Mouse (Mus musculus) intestine, embryonic 15.5 days (tissue): Measurements from ENCODE around the gene Utrn. TPM values are rescaled to one million over a fixed set of nuclear protein-coding genes. Genes with fewer than 3 reads are reported as not detected.

Source experiments
- ATAC-seq: fragments of 200-750 bp; cut with Nextera tagmentation; 2 replicates; pipeline ENCODE4 v1.8.0; 2017; ENCODE audit warnings: moderate TSS enrichment, moderate library complexity
- H3K27ac ChIP-seq: fragments of 300-500 bp; sonication (generic); 2 replicates; pipeline ENCODE4 v1.5.1; 2015; ENCODE audit warnings: mild to moderate bottlenecking, inconsistent platforms
- H3K27me3 ChIP-seq: fragments of 300-500 bp; sonication (generic); replicated peaks from 2 replicates; pipeline ENCODE4 v1.6.1; 2015; ENCODE audit warnings: inconsistent platforms
- H3K36me3 ChIP-seq: fragments of 300-500 bp; sonication (generic); 2 replicates; pipeline ENCODE4 v1.6.1; 2015; ENCODE audit warnings: inconsistent platforms
- H3K4me1 ChIP-seq: fragments of 300-500 bp; sonication (generic); replicated peaks from 2 replicates; pipeline ENCODE4 v1.6.1; 2015; ENCODE audit warnings: inconsistent platforms
- H3K4me2 ChIP-seq: fragments of 300-500 bp; sonication (generic); replicated peaks from 2 replicates; pipeline ENCODE4 v1.6.1; 2015; ENCODE audit warnings: mild to moderate bottlenecking, inconsistent platforms
- H3K4me3 ChIP-seq: fragments of 300-500 bp; sonication (generic); replicated peaks from 2 replicates; pipeline ENCODE4 v1.5.1; 2015; ENCODE audit warnings: inconsistent platforms
- H3K9ac ChIP-seq: fragments of 300-500 bp; sonication (generic); 2 replicates; pipeline ENCODE4 v1.6.1; 2015; ENCODE audit warnings: inconsistent platforms
- H3K9me3 ChIP-seq: fragments of 300-500 bp; sonication (generic); 2 replicates; pipeline ENCODE4 v1.6.1; 2016; ENCODE audit warnings: inconsistent platforms
- WGBS: fragments of 180-500 bp; shearing (Covaris S2); methylation state at CpG from one replicate; pipeline ENCODE4 v1.1.7; 2015; 5-methylcytosine and 5-hydroxymethylcytosine counted together
- polyA plus RNA-seq: library from polyadenylated mRNA; unstranded; fragments of >200 nt; fragmentation: Nextera tagmentation; extraction: Ambion mirVana; gene quantifications from 2 replicates; pipeline ENCODE4 v1.2.1, GENCODE M21; 2015

Utrn gene
- polyA plus RNA-seq, 1 experiment from 2014 or later = 43.8 TPM

DNA sequence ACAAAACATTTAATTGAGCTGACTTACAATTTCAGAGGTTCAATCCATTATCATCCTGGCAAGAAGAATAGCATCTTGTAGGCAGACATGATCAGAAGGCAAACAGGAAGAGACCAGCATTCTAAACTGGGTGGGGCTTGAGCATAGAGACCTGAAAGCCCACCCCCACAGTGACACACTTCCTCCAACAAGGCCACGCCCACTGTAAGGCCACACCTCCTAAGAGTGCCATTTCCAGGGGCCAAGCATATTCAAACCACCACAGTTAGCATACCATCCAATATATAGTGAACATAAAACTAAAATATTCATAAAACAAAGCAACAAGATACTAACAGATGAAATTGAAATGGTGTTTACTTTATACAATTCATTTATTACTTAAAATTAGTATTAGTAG, 283.0 kb downstream of the Utrn start:
- no peaks in the 10 kb centered on the region for H3K27me3 ChIP-seq
- H3K4me2 ChIP-seq = no peak overlapping the region
- no peak overlapping the region for H3K4me3 ChIP-seq
- no peak overlapping the region for H3K27ac ChIP-seq
- no peaks in the 10 kb centered on the region for H3K4me1 ChIP-seq
- H3K9me3 ChIP-seq = no peaks in the 10 kb centered on the region
- H3K36me3 ChIP-seq = no peaks in the 10 kb centered on the region
- ATAC-seq = no peak
- WGBS = 80% methylated on average over 1 of the region's 1 CpGs
- no peak overlapping the region for H3K9ac ChIP-seq

DNA sequence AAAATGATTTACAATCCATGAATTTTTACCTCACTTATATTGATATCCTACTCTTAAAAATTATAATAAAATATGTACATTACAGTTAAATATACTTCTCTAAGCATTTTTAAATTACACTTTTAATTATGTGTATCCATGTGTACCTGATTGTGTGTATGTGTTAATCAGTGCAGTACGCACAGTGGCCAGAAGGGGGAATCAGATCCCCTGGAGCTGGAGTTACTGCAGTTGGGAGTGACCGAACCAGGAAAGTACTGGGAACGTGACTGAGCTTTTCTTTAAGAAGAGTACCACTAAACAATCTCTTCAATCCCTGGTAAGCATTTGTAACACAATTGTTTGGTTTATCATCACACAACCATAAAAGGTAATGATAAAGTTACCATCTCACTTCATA, 285.7 kb downstream of the Utrn start:
- no peaks in the 10 kb centered on the region for H3K9me3 ChIP-seq
- no peaks in the 10 kb centered on the region for H3K36me3 ChIP-seq
- no peak overlapping the region for H3K27ac ChIP-seq
- H3K4me2 ChIP-seq = no peak overlapping the region
- no peak for ATAC-seq
- H3K4me1 ChIP-seq = no peaks in the 10 kb centered on the region
- no peaks in the 10 kb centered on the region for H3K27me3 ChIP-seq
- no peak overlapping the region for H3K9ac ChIP-seq
- WGBS = 94% methylated on average over 3 of the region's 3 CpGs
- H3K4me3 ChIP-seq = no peak overlapping the region

DNA sequence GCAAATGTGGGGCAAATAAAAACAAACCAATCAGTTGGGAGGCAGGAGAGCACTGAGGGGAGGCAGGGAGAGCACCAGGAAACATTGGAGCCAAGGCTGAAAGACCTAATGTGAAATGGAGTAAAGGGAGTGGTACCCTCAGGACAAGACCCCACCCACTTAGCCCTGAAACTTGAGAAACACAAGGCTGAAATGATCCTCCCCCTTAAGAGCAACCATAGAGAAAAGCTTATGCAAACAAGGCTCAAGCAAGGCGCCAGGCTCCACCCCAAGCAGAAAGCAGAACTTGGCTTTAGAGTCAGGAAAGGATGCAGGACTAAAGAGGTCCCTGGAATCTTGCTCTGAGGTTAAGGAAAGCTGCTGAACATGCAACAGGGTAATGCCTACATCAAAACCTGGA, 290.1 kb downstream of the Utrn start:
- Histone ChIP-seq H3K9me3 (no peaks in the 10 kb centered on the region), H3K36me3 (no peaks in the 10 kb centered on the region), H3K4me3 (no peak overlapping the region), H3K4me2 (no peak overlapping the region), H3K4me1 (no peaks in the 10 kb centered on the region), H3K27ac (no peak overlapping the region), H3K9ac (no peak overlapping the region), H3K27me3 (no peaks in the 10 kb centered on the region)
- peak; percentile 90 for ATAC-seq
- 39% methylated on average over 1 of the region's 1 CpGs for WGBS

DNA sequence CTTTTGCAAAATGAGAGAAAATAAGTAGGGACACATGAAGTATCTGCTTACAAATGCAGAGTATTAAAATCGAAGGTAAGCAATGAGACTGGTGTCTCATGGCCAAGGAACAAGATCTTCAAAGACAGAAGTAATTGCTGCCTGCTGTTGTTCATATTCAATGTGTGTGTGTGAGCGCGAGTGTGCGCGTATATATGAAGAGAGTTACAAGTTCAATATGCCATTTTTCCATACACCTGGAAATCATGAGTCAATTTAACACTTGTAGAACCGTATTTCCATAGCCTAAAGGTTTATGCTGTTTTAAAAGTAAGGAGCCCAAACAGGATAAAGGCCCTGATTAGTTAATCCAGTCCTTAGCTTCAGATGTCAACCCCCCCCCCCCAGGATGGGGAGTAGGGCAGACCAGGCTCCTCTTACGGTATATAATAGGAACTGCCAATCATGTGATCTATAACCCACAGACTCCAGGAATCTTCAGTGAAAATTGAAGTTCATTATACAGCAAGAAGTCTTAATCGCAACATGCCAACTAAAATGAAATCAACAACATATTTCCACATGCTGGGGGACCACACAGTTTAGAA, 293.2 kb downstream of the Utrn start:
- 87% methylated on average over 8 of the region's 8 CpGs for WGBS
- H3K4me3 ChIP-seq = no peak overlapping the region
- H3K9ac ChIP-seq = no peak overlapping the region
- no peaks in the 10 kb centered on the region for H3K9me3 ChIP-seq
- no peaks in the 10 kb centered on the region for H3K27me3 ChIP-seq
- no peak for ATAC-seq
- no peak overlapping the region for H3K4me2 ChIP-seq
- no peaks in the 10 kb centered on the region for H3K4me1 ChIP-seq
- H3K27ac ChIP-seq = no peak overlapping the region
- no peaks in the 10 kb centered on the region for H3K36me3 ChIP-seq

DNA sequence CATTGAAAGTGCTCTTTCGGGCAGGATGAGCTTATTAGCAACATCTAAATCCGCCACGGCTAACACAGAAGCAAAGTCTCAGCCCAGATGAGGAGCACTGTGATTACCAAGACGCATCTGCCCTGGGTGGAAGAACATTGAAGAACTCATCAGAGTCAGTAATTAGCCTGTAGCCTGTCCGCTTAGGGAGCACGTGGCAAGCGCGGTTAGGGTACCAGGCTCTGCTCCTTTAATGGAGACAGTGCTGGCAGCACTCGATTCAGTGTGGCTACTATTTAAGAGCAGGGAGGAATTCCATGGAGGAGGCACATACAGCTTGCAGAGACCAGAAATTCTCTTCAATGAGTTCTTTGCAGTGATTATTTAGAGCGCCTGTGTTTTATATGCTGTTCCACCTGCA, 294.4 kb downstream of the Utrn start:
- no peaks in the 10 kb centered on the region for H3K4me1 ChIP-seq
- no peak for ATAC-seq
- no peak overlapping the region for H3K4me2 ChIP-seq
- H3K36me3 ChIP-seq = no peaks in the 10 kb centered on the region
- no peaks in the 10 kb centered on the region for H3K9me3 ChIP-seq
- WGBS = 70% methylated on average over 10 of the region's 10 CpGs
- no peak overlapping the region for H3K9ac ChIP-seq
- no peaks in the 10 kb centered on the region for H3K27me3 ChIP-seq
- no peak overlapping the region for H3K4me3 ChIP-seq
- no peak overlapping the region for H3K27ac ChIP-seq

DNA sequence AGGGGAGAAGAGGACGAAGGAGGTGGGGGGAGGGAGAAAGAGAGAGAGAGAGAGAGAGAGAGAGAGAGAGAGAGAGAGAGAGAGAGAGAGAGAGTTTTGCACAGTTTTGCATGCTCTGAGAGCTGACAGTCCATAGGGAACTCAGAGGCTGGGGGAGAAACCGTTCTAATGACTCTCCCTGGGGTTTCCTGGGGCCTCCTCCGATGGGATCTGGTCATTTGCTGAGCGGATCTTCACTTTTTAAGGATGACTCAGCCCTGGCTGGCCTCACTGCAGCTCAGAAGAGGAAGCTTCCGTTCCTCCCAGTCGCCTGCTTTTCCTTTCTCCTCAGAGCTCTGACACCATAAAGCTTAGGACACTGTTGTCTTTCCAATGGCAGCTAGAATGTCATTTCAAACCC, 295.6 kb downstream of the Utrn start:
- H3K27me3 ChIP-seq = no peaks in the 10 kb centered on the region
- no peaks in the 10 kb centered on the region for H3K9me3 ChIP-seq
- H3K4me3 ChIP-seq = no peak overlapping the region
- 19% methylated on average over 6 of the region's 6 CpGs for WGBS
- no peaks in the 10 kb centered on the region for H3K4me1 ChIP-seq
- H3K4me2 ChIP-seq = 0 out of 2 replicates have a peak overlapping the region, but pooled peaks have one; percentile 9
- H3K36me3 ChIP-seq = no peaks in the 10 kb centered on the region
- peak; percentile 77 for ATAC-seq
- no peak overlapping the region for H3K9ac ChIP-seq
- no peak overlapping the region for H3K27ac ChIP-seq

DNA sequence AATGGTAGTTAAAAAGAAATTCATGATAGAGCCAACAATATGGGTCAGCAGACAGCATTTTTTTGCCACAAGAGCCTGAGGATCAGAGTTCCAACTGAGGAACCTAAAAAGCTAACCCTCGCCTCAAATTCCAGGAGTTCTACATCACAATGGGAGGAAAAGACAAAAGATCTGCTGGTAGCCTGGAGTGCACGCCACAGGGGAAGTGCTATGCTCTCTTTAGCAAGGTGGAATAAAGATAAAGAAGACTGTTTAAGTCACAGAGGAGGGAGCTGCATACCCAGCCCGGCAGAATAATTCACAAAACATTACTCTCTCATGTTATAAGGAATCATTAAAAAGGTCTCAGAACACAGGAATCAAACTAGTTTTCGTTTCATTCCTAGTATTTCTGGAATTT, 296.4 kb downstream of the Utrn start:
- H3K9ac ChIP-seq = no peak overlapping the region
- H3K27me3 ChIP-seq = no peaks in the 10 kb centered on the region
- no peaks in the 10 kb centered on the region for H3K36me3 ChIP-seq
- no peak overlapping the region for H3K4me2 ChIP-seq
- no peak overlapping the region for H3K27ac ChIP-seq
- no peaks in the 10 kb centered on the region for H3K4me1 ChIP-seq
- H3K4me3 ChIP-seq = no peak overlapping the region
- ATAC-seq = no peak
- no peaks in the 10 kb centered on the region for H3K9me3 ChIP-seq
- WGBS = 41% methylated on average over 4 of the region's 4 CpGs

DNA sequence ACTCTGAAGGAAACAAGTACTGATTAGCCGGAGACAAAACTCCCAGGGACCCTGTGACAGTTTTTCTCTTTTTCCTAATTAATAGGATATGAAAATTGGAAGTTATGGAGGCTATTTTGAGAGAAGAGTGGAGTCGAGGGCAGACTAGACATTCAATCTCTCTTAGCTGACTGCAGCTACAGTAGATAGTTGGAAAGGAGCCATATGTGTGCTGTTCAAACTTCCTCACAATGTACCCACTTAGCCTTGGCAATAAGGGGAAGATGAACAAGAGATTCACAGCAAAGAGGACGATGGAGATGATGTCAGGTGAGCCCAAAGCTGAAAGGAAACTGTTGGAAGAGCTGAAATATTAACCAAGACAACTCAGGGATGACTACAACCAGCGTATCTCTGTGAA, 304.7 kb downstream of the Utrn start:
- H3K27me3 ChIP-seq = no peaks in the 10 kb centered on the region
- H3K9ac ChIP-seq = no peak overlapping the region
- no peaks in the 10 kb centered on the region for H3K9me3 ChIP-seq
- no peaks in the 10 kb centered on the region for H3K4me1 ChIP-seq
- H3K36me3 ChIP-seq = no peaks in the 10 kb centered on the region
- ATAC-seq = no peak
- no peak overlapping the region for H3K27ac ChIP-seq
- H3K4me3 ChIP-seq = no peak overlapping the region
- H3K4me2 ChIP-seq = no peak overlapping the region
- WGBS = 59% methylated on average over 4 of the region's 4 CpGs

DNA sequence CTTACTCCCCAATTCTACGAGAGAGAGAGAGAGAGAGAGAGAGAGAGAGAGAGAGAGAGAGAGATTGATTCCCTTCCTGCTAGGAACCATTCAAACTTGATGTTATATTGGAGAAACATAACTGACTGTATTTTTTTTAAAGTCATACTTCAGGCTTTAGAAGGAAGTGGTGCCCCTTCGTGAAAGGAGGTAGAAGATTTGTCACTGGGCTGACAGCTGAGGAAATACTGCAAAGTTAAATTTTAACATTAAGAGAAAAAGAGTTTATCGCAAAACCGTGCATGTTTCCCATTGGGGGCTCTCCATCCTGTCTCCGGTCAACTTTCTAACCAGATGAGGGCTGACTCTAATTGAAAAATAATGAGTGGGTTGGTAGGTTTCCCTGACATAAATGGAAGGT, 310.4 kb downstream of the Utrn start:
- Histone ChIP-seq H3K4me1 (no peaks in the 10 kb centered on the region), H3K36me3 (no peaks in the 10 kb centered on the region), H3K27ac (no peak overlapping the region), H3K9me3 (no peaks in the 10 kb centered on the region), H3K4me2 (no peak overlapping the region), H3K27me3 (no peaks in the 10 kb centered on the region), H3K4me3 (no peak overlapping the region), H3K9ac (no peak overlapping the region)
- WGBS = 66% methylated on average over 5 of the region's 5 CpGs
- no peak for ATAC-seq

DNA sequence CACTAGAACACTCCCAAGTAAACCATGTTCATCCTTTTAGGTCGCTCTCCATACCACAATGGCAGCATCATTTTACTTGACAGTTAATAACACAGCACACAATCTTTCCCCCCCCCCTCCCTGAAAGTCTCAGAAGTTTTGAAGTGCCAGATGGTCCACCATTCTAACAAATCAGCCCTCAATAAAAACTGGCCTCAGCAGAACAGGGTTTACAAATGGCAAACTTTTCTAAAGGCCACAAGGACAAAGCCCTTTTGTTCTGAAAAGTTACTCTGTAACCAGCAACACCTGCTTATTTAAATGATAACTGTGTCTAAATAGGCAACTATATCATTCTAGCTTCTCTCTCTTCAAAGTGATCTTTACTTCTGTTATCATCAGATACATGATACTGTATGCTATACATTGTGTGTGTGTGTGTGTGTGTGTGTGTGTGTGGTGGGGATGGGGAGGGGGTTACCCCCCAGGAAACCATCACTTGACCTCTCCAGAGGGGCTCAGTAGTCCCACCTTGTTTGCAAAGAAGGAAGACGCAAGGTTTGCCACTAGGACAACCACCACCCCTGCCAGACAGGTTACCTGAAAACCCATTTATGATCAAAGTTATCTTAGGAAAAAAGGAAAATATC, 315.0 kb downstream of the Utrn start:
- H3K9me3 ChIP-seq = no peaks in the 10 kb centered on the region
- H3K36me3 ChIP-seq = no peaks in the 10 kb centered on the region
- H3K4me3 ChIP-seq = no peak overlapping the region
- H3K27ac ChIP-seq = no peak overlapping the region
- H3K4me2 ChIP-seq = no peak overlapping the region
- H3K27me3 ChIP-seq = no peaks in the 10 kb centered on the region
- 60% methylated on average over 2 of the region's 2 CpGs for WGBS
- H3K9ac ChIP-seq = no peak overlapping the region
- ATAC-seq = peak; percentile 73
- H3K4me1 ChIP-seq = peaks cover 6% of the 10 kb centered on the region; the same call in 1 of the 2 replicates

DNA sequence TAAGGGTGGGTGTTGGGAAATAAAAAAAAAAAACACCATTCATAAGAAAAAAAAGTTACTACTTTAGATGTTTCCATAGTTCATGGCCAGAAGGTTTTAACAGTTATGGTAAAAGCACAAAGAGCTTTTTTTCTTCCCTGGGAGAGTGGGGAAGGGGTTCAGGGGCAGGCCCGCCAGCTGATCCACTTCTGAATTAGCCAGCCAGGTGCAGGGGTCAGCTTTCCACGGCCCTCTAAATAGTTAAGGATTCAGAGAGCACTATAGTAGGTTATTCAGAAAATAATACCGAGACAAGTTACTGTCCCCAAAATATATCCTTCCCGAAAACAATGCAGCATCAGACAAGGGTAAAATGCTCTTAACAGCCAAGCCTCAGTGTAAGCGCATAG, 316.3 kb downstream of the Utrn start:
- Histone ChIP-seq H3K36me3 (no peaks in the 10 kb centered on the region), H3K4me3 (no peak overlapping the region), H3K9me3 (no peaks in the 10 kb centered on the region), H3K4me1 (peaks cover 14% of the 10 kb centered on the region; the same call in 1 of the 2 replicates), H3K27me3 (no peaks in the 10 kb centered on the region), H3K4me2 (no peak overlapping the region), H3K9ac (no peak overlapping the region), H3K27ac (no peak overlapping the region)
- WGBS = 65% methylated on average over 5 of the region's 5 CpGs
- ATAC-seq = no peak

DNA sequence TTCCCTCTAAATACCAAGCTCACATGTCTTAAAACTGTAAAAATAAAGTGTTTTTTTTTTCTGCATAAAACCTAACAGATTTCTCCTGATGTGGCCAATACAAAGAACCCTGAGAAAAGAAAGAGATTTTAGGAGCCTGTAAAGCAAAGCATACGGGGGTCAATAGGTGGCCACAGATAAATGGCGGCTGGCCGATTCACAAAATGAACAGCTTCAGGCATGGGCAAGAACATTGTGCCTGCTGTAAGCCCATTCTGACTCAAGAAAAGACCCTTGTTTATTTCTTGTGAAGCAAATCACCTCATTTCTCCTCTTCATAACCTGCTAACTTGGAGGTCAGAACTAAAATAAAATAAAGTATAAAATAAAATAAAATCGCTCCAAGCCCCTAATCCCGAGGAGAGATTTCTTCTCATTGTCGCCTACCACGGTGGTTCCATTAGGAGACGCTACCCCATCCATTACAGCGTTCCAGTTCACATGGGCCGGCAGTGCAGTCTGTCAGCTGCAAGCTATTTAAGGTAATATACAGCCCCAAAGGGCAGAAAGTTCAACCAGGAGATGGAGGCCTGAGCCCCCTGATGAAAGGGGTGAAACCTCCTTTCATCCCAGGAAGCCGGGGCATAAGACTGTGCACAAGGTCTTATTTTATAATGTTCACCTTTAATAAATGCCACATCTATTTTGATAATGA, 316.8 kb downstream of the Utrn start:
- ATAC-seq = no peak
- no peak overlapping the region for H3K27ac ChIP-seq
- no peaks in the 10 kb centered on the region for H3K36me3 ChIP-seq
- H3K9me3 ChIP-seq = no peaks in the 10 kb centered on the region
- H3K27me3 ChIP-seq = no peaks in the 10 kb centered on the region
- no peak overlapping the region for H3K4me3 ChIP-seq
- peaks cover 14% of the 10 kb centered on the region; the same call in 1 of the 2 replicates for H3K4me1 ChIP-seq
- 46% methylated on average over 11 of the region's 11 CpGs for WGBS
- H3K4me2 ChIP-seq = no peak overlapping the region
- no peak overlapping the region for H3K9ac ChIP-seq

DNA sequence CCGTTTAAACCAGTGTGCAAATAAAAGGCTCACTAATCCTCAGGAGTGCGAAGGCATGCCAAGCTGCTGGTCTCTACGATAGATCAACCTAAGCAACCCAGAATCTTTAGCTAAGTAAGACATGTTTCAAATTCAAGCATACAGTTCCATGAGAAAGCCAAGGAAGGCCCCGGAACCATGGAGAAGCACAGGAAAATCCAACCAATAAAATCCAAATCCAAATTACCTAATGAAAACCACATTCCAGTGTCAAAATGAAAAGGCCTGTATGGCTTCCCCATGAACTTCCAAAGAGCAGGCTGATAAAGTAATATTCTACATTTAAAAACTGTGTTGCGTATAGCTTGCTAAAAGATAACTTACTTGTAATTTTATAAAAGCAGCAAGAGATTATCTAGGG, 317.4 kb downstream of the Utrn start:
- Histone ChIP-seq H3K27ac (no peak overlapping the region), H3K36me3 (no peaks in the 10 kb centered on the region), H3K27me3 (no peaks in the 10 kb centered on the region), H3K4me1 (peaks cover 17% of the 10 kb centered on the region; the same call in 1 of the 2 replicates), H3K4me3 (no peak overlapping the region), H3K9me3 (no peaks in the 10 kb centered on the region), H3K9ac (no peak overlapping the region), H3K4me2 (no peak overlapping the region)
- 78% methylated on average over 5 of the region's 5 CpGs for WGBS
- no peak for ATAC-seq
